Mouse (Mus musculus): ENCODE results near the gene Zfp30. TPM values are rescaled to one million over a fixed set of nuclear protein-coding genes. Genes with fewer than 3 reads are reported as not detected.

The Zfp30 gene
- total RNA-seq, 2 experiments from 2014 or later, result 3.0 to 4.8 TPM

DNA sequence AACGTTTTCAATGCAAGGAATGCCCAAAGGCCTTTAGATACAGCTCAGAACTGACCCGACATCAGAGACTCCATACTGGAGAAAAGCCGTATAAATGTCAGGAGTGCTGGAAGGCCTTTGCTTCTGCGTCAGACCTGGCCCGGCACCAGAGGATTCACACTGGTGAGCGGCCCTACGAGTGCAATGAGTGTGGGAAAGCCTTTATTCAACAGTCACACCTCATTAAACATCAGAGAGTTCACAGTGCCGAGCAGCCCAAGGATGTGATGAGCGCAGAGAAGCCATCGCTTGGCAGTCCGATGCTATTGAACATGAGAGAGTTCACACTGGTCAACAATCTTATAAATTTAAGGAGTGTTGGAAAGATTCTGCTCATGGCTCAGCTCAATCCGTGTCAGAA lies 46.0 kb downstream of the Zfp30 start:
- no peak for DNase-seq

DNA sequence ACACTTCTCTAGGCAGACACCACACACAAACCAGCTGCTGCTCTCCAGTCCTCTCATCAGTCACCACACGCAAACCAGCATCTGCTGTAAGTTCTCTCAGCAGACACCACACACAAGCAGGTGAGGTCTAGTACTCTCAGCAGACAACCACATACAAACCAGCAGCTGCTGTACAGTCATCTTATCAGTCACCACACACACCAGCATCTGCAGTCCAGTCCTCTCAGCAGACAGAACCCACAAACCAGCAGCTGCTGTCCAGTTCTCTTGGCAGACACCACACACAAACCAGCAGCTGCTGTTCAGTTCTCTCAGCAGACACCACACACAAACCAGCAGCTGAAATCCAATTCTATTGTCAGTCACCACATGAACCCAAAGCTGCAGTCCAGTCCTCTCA lies 53.0 kb downstream of the Zfp30 start:
- no peak for DNase-seq

GRCm38 (mm10) chr7:29839256-29839655 lies 55.5 kb downstream of the Zfp30 start:
- no peak for DNase-seq

DNA sequence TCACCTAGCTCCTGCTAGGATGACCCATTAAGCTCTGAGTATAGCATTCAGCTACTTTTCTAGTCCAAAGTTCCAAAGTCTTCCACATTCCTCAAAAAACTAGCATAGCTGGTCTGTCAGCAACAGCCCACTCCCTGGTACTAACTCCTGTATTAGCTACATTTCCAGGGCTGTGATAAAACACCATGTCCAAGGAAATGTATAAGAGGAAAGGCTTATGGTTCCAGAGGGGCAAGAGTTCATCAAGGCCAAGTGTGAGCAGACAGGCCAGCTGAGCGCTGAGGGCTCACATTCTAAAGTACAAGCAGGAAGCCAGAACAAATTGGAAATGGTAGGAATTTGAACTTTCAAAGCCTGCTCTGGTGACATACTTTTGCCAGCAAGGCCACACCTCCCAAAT lies 58.3 kb downstream of the Zfp30 start:
- DNase-seq, result no peak

Small RNAs within 50 kb of the gene (microRNA-seq; reads per million reads assigned to microRNA genes)
- gene Mir1964, result 1.4 reads per million

Other genes starting within 250 kb of the Zfp30 start
- gene Catsperg2, start 57.0 kb upstream of the Zfp30 start, total RNA-seq (2021), result not detected
- gene Zfp84, start 15.4 kb upstream of the Zfp30 start, total RNA-seq (2021), result 10 to 100 TPM; 13.9 to 14.2 TPM
- gene Zfp790, start 32.1 kb downstream of the Zfp30 start, total RNA-seq (2021), result 10 to 100 TPM; 12.9 to 19.8 TPM
- 1 to 10 TPM in 1 of 2 experiments, under 1 TPM in 1; 0.87 to 1.2 TPM for gene Zfp940, start 69.7 kb downstream of the Zfp30 start, total RNA-seq (2021)
- gene Zfp420, start 76.0 kb downstream of the Zfp30 start, total RNA-seq (2021), result 1 to 10 TPM; 3.6 to 4.3 TPM
- 10 to 100 TPM; 10.6 to 13.0 TPM for gene Zfp27, start 122.6 kb downstream of the Zfp30 start, total RNA-seq (2021)
- 1 to 10 TPM; 6.6 to 8.1 TPM for gene Zfp383, start 124.2 kb downstream of the Zfp30 start, total RNA-seq (2021)
- gene Zfp74, start 170.1 kb downstream of the Zfp30 start, total RNA-seq (2021), result 10 to 100 TPM in 1 of 2 experiments, 1 to 10 TPM in 1; 7.3 to 11.4 TPM
- 10 to 100 TPM; 17.0 to 19.8 TPM for gene Zfp568, start 200.0 kb downstream of the Zfp30 start, total RNA-seq (2021)